Mouse (Mus musculus) liver, adult 2 months (tissue): Measurements from ENCODE around the gene Psmd8. TPM values are rescaled to one million over a fixed set of nuclear protein-coding genes. Genes with fewer than 3 reads are reported as not detected.
A peak's percentile ranks its signal among the peaks of the same experiment; 100 is the strongest.

Experiments used
- DNase-seq: peaks from one replicate; pipeline ENCODE4 v3.0.0-alpha.2; 2011; ENCODE audit warnings: low read depth, low spot score; ENCODE audit errors: extremely low read depth
- H3K27ac ChIP-seq: fragments of 200-500 bp; replicated peaks from 2 replicates; pipeline ENCODE4 v1.5.1; 2012; ENCODE audit warnings: low read depth, mild to moderate bottlenecking, control low read depth, inconsistent platforms, low read length; ENCODE audit not compliant: insufficient read depth
- H3K27me3 ChIP-seq: fragments of 200-500 bp; 2 replicates; pipeline ENCODE4 v1.6.1; 2012; ENCODE audit warnings: mild to moderate bottlenecking, moderate library complexity, low read length, inconsistent platforms; ENCODE audit not compliant: control insufficient read depth, insufficient read depth
- H3K36me3 ChIP-seq: fragments of 200-500 bp; 2 replicates; pipeline ENCODE4 v1.6.1; 2012; ENCODE audit warnings: low read length, inconsistent platforms; ENCODE audit not compliant: control insufficient read depth, insufficient read depth
- H3K4me1 ChIP-seq: fragments of 200-500 bp; 2 replicates; pipeline ENCODE4 v1.6.1; 2011; ENCODE audit warnings: low read length; ENCODE audit not compliant: control insufficient read depth, insufficient read depth
- H3K4me3 ChIP-seq: fragments of 200-500 bp; 2 replicates; pipeline ENCODE4 v1.5.1; 2011; ENCODE audit warnings: low read depth, mild to moderate bottlenecking, control low read depth, low read length, moderate library complexity; ENCODE audit not compliant: insufficient read depth
- H3K79me2 ChIP-seq: fragments of 200-500 bp; 2 replicates; pipeline ENCODE4 v1.6.1; 2012; ENCODE audit warnings: inconsistent platforms, mild to moderate bottlenecking, low read length, moderate library complexity; ENCODE audit not compliant: control insufficient read depth, insufficient read depth
- H3K9ac ChIP-seq: fragments of 200-500 bp; 2 replicates; pipeline ENCODE4 v1.6.1; 2012; ENCODE audit warnings: low read depth, mild to moderate bottlenecking, control low read depth, inconsistent platforms, low read length
- CTCF ChIP-seq: fragments of 200-500 bp; IDR thresholded peaks from 2 replicates; pipeline ENCODE4 v1.5.1; 2011; ENCODE audit warnings: low read depth, low read length, control low read depth
- POLR2A ChIP-seq: fragments of 200-500 bp; IDR thresholded peaks from 2 replicates; pipeline ENCODE4 v1.6.1; 2011; ENCODE audit warnings: low read length, control low read depth; ENCODE audit not compliant: insufficient read depth; ENCODE audit errors: extremely low read depth
- WGBS: fragments of 180-500 bp; shearing (Covaris S2); methylation state at CpG from one replicate; pipeline ENCODE4 v1.1.7; 2018; 5-methylcytosine and 5-hydroxymethylcytosine counted together
- polyA plus RNA-seq: library from polyadenylated mRNA; depleted of rRNA; stranded (reverse); fragments of >200 nt; gene quantifications from 2 replicates; pipeline ENCODE4 v1.2.3, GENCODE M21; 2012
- total RNA-seq: library from RNA; depleted of rRNA; stranded (reverse); fragments of >200 nt; gene quantifications from 2 replicates; pipeline ENCODE4 v1.2.3, GENCODE M21; 2014

Gene Psmd8
- total and polyA plus RNA-seq, 2 experiments, result 119 to 217 TPM

GRCm38 (mm10) chr7:29168791-29169230, 11.7 kb downstream of the Psmd8 start:
- no peak overlapping the region for H3K9ac ChIP-seq
- no peaks in the 10 kb centered on the region for H3K36me3 ChIP-seq
- H3K79me2 ChIP-seq, result no peaks in the 10 kb centered on the region
- TF ChIP-seq POLR2A, result no peak
- H3K4me3 ChIP-seq, result peak overlapping the region; percentile 83; the same call in 1 of the 2 replicates
- 0 out of 2 replicates have a peak, but pooled peaks cover 2% of the 10 kb centered on the region for H3K27me3 ChIP-seq
- peaks cover 6% of the 10 kb centered on the region for H3K4me1 ChIP-seq
- 5% methylated on average over 14 of the region's 14 CpGs for WGBS
- DNase-seq, result no peak
- H3K27ac ChIP-seq, result no peak overlapping the region

- WGBS, result 20% methylated on average over 10 of the region's 10 CpGs
- Histone ChIP-seq H3K4me3 (no peak overlapping the region), H3K27ac (no peak overlapping the region), H3K4me1 (peaks cover 6% of the 10 kb centered on the region), H3K36me3 (no peaks in the 10 kb centered on the region), H3K79me2 (no peaks in the 10 kb centered on the region), H3K9ac (no peak overlapping the region), H3K27me3 (0 out of 2 replicates have a peak, but pooled peaks cover 2% of the 10 kb centered on the region)
- DNase-seq, result no peak
- TF ChIP-seq CTCF (no peak), POLR2A (no peak)
Measured at GRCm38 (mm10) chr7:29168121-29168695, 12.3 kb downstream of the Psmd8 start.

- DNase-seq, result no peak
- H3K4me3 ChIP-seq, result no peak overlapping the region
- H3K36me3 ChIP-seq, result no peaks in the 10 kb centered on the region
- 0 out of 2 replicates have a peak, but pooled peaks cover 2% of the 10 kb centered on the region for H3K27me3 ChIP-seq
- peaks cover 6% of the 10 kb centered on the region for H3K4me1 ChIP-seq
- no peak overlapping the region for H3K9ac ChIP-seq
- TF ChIP-seq CTCF (no peak), POLR2A (no peak)
- no peak overlapping the region for H3K27ac ChIP-seq
- WGBS, result 42% methylated on average over 19 of the region's 19 CpGs
- H3K79me2 ChIP-seq, result no peaks in the 10 kb centered on the region
Measured at GRCm38 (mm10) chr7:29167656-29168055, 12.8 kb downstream of the Psmd8 start.

- Histone ChIP-seq H3K36me3 (no peaks in the 10 kb centered on the region), H3K27me3 (0 out of 2 replicates have a peak, but pooled peaks cover 3% of the 10 kb centered on the region), H3K9ac (no peak overlapping the region), H3K27ac (no peak overlapping the region), H3K79me2 (no peaks in the 10 kb centered on the region), H3K4me1 (no peaks in the 10 kb centered on the region), H3K4me3 (no peak overlapping the region)
- peak; percentile 67 for DNase-seq
- TF ChIP-seq CTCF (no peak), POLR2A (no peak)
- WGBS, result 23% methylated on average over 9 of the region's 9 CpGs
Measured at GRCm38 (mm10) chr7:29162750-29163525, 17.6 kb downstream of the Psmd8 start.

GRCm38 (mm10) chr7:29162294-29162693, 18.2 kb downstream of the Psmd8 start:
- Histone ChIP-seq H3K36me3 (no peaks in the 10 kb centered on the region), H3K4me3 (no peak overlapping the region), H3K9ac (no peak overlapping the region), H3K4me1 (no peaks in the 10 kb centered on the region), H3K27ac (no peak overlapping the region), H3K27me3 (0 out of 2 replicates have a peak, but pooled peaks cover 3% of the 10 kb centered on the region), H3K79me2 (no peaks in the 10 kb centered on the region)
- no peak for TF ChIP-seq POLR2A
- no peak for TF ChIP-seq CTCF
- DNase-seq, result no peak
- WGBS, result 73% methylated on average over 5 of the region's 5 CpGs

GRCm38 (mm10) chr7:29158264-29158663, 22.2 kb downstream of the Psmd8 start:
- WGBS, result 10% methylated on average over 5 of the region's 5 CpGs
- Histone ChIP-seq H3K9ac (no peak overlapping the region), H3K4me3 (no peak overlapping the region), H3K4me1 (peaks cover 3% of the 10 kb centered on the region; the same call in 1 of the 2 replicates), H3K27ac (no peak overlapping the region), H3K79me2 (no peaks in the 10 kb centered on the region), H3K27me3 (0 out of 2 replicates have a peak, but pooled peaks cover 3% of the 10 kb centered on the region), H3K36me3 (peaks cover 2% of the 10 kb centered on the region; the same call in 1 of the 2 replicates)
- TF ChIP-seq CTCF (no peak), POLR2A (no peak)
- no peak for DNase-seq
